Mouse (Mus musculus): Measurements from ENCODE around the gene Slc2a13. TPM values are rescaled to one million over a fixed set of nuclear protein-coding genes. Genes with fewer than 3 reads are reported as not detected.

The Slc2a13 gene
- polyA plus RNA-seq, 1 experiment from 2014 or later, result 2.7 TPM

DNA sequence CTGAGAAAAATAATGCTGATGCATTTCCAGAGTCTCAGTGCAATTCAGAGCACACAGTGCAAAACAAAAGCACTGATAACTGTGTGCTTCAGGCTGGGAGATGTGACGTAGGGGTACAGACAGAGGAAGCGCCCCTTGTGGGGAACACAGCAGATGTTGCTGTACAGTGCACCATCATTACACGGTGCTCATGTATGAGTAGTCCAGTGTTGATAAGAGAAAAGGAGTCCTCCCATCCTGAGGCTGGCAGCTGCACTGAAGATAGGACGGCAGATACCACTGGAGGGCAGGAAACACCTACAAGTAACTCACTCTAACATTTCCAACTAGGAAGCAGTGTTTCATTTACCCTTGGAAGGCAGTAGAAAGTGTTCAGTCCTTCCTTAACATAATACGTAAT, 312.5 kb downstream of the Slc2a13 start:
- H3K27ac ChIP-seq, result no peak overlapping the region
- H3K9me3 ChIP-seq, result no peaks in the 10 kb centered on the region
- no peaks in the 10 kb centered on the region for H3K36me3 ChIP-seq
- H3K9ac ChIP-seq, result no peak overlapping the region
- no peak overlapping the region for H3K4me3 ChIP-seq
- no peak overlapping the region for H3K4me2 ChIP-seq
- no peaks in the 10 kb centered on the region for H3K27me3 ChIP-seq
- no peak for ATAC-seq (ENCODE audit: insufficient number of reproducible peaks, insufficient read depth, low FRiP score, low TSS enrichment, low read depth)
- WGBS, result 75% methylated on average over 5 of the region's 5 CpGs
- H3K4me1 ChIP-seq, result no peaks in the 10 kb centered on the region

GRCm38 (mm10) chr15:91257140-91257539, 315.9 kb downstream of the Slc2a13 start:
- no peak overlapping the region for H3K4me2 ChIP-seq
- WGBS, result 52% methylated on average over 11 of the region's 11 CpGs
- H3K4me3 ChIP-seq, result no peak overlapping the region
- H3K36me3 ChIP-seq, result no peaks in the 10 kb centered on the region
- no peaks in the 10 kb centered on the region for H3K27me3 ChIP-seq
- H3K4me1 ChIP-seq, result no peaks in the 10 kb centered on the region
- no peak overlapping the region for H3K27ac ChIP-seq
- no peaks in the 10 kb centered on the region for H3K9me3 ChIP-seq
- H3K9ac ChIP-seq, result no peak overlapping the region
- no peak for ATAC-seq (ENCODE audit: insufficient number of reproducible peaks, insufficient read depth, low FRiP score, low TSS enrichment, low read depth)

- no peak overlapping the region for H3K27ac ChIP-seq
- 90% methylated on average over 2 of the region's 2 CpGs for WGBS
- H3K4me2 ChIP-seq, result no peak overlapping the region
- H3K9ac ChIP-seq, result no peak overlapping the region
- no peaks in the 10 kb centered on the region for H3K27me3 ChIP-seq
- no peaks in the 10 kb centered on the region for H3K9me3 ChIP-seq
- H3K4me1 ChIP-seq, result no peaks in the 10 kb centered on the region
- H3K4me3 ChIP-seq, result no peak overlapping the region
- H3K36me3 ChIP-seq, result no peaks in the 10 kb centered on the region
- no peak for ATAC-seq (ENCODE audit: insufficient number of reproducible peaks, insufficient read depth, low FRiP score, low TSS enrichment, low read depth)
These were observed 317.8 kb downstream of the Slc2a13 start for GRCm38 (mm10) chr15:91255308-91255707.

- Histone ChIP-seq H3K4me2 (no peak overlapping the region), H3K36me3 (no peaks in the 10 kb centered on the region), H3K27me3 (no peaks in the 10 kb centered on the region), H3K9ac (no peak overlapping the region), H3K27ac (no peak overlapping the region), H3K4me1 (no peaks in the 10 kb centered on the region), H3K9me3 (no peaks in the 10 kb centered on the region), H3K4me3 (no peak overlapping the region)
- no peak for ATAC-seq (ENCODE audit: insufficient number of reproducible peaks, insufficient read depth, low FRiP score, low TSS enrichment, low read depth)
- 45% methylated on average over 8 of the region's 8 CpGs for WGBS
These were observed 320.1 kb downstream of the Slc2a13 start for GRCm38 (mm10) chr15:91252956-91253355.

- Histone ChIP-seq H3K4me3 (no peak overlapping the region), H3K9ac (no peak overlapping the region), H3K4me1 (no peaks in the 10 kb centered on the region), H3K27me3 (no peaks in the 10 kb centered on the region), H3K36me3 (no peaks in the 10 kb centered on the region), H3K9me3 (no peaks in the 10 kb centered on the region), H3K27ac (no peak overlapping the region), H3K4me2 (no peak overlapping the region)
- WGBS, result 82% methylated on average over 9 of the region's 9 CpGs
- no peak for ATAC-seq (ENCODE audit: insufficient number of reproducible peaks, insufficient read depth, low FRiP score, low TSS enrichment, low read depth)
These were observed 321.3 kb downstream of the Slc2a13 start for GRCm38 (mm10) chr15:91251544-91252408.

- no peak overlapping the region for H3K4me2 ChIP-seq
These were observed 322.2 kb downstream of the Slc2a13 start for GRCm38 (mm10) chr15:91250815-91251214.

DNA sequence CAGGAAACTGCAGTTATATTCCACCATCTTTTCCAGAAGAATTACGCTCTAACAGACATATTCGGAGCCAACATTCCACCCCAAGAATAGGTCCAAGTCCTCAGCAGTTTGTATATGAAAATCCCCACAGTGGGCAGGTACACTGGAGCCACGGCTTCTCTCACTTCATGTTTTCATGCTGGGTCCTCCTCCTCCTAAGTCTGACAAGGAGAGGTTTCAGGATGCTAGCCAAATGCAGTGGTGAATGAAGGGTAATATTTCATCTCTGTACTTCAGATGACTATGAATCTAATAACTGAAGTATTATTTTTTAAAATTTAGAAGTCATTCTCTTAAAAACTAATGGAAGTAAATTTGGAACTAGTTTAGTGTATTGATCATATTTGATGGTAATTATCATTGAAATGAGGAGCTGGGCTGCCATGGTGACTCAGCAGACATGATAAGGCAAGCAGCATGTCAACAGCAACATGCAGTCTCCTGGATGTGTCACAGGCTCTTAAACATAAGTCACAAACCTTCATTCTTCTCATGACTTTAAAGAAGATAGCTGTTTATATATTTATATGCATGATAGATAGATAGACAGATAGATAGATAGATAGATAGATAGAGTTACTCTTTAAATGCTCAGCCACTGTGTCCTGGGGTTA, 332.3 kb downstream of the Slc2a13 start:
- H3K27me3 ChIP-seq, result no peaks in the 10 kb centered on the region
- H3K4me1 ChIP-seq, result no peaks in the 10 kb centered on the region
- no peak overlapping the region for H3K4me2 ChIP-seq
- 86% methylated on average over 3 of the region's 3 CpGs for WGBS
- H3K36me3 ChIP-seq, result no peaks in the 10 kb centered on the region
- H3K9ac ChIP-seq, result no peak overlapping the region
- H3K27ac ChIP-seq, result no peak overlapping the region
- no peak for ATAC-seq (ENCODE audit: insufficient number of reproducible peaks, insufficient read depth, low FRiP score, low TSS enrichment, low read depth)
- H3K4me3 ChIP-seq, result no peak overlapping the region
- H3K9me3 ChIP-seq, result no peaks in the 10 kb centered on the region

More at GRCm38 (mm10) chr15:91250815-91251214, 322.2 kb downstream of the Slc2a13 start:
- H3K27ac ChIP-seq, result no peak overlapping the region
- no peak overlapping the region for H3K9ac ChIP-seq
- ATAC-seq (ENCODE audit: insufficient number of reproducible peaks, insufficient read depth, low FRiP score, low TSS enrichment, low read depth), result no peak
- no peaks in the 10 kb centered on the region for H3K9me3 ChIP-seq
- H3K4me1 ChIP-seq, result no peaks in the 10 kb centered on the region
- 86% methylated on average over 6 of the region's 6 CpGs for WGBS
- no peaks in the 10 kb centered on the region for H3K27me3 ChIP-seq
- H3K4me3 ChIP-seq, result no peak overlapping the region
- H3K36me3 ChIP-seq, result no peaks in the 10 kb centered on the region

- H3K4me2 ChIP-seq, result no peak overlapping the region
- no peak overlapping the region for H3K9ac ChIP-seq
- no peaks in the 10 kb centered on the region for H3K27me3 ChIP-seq
- H3K36me3 ChIP-seq, result no peaks in the 10 kb centered on the region
- no peaks in the 10 kb centered on the region for H3K9me3 ChIP-seq
- no peak overlapping the region for H3K4me3 ChIP-seq
- ATAC-seq (ENCODE audit: insufficient number of reproducible peaks, insufficient read depth, low FRiP score, low TSS enrichment, low read depth), result no peak
- H3K4me1 ChIP-seq, result no peaks in the 10 kb centered on the region
- 77% methylated on average over 5 of the region's 5 CpGs for WGBS
- no peak overlapping the region for H3K27ac ChIP-seq
These were observed 335.8 kb downstream of the Slc2a13 start for GRCm38 (mm10) chr15:91237294-91237693.

Other genes with a start within 250 kb of the Slc2a13 start
- gene Lrrk2, start 99.9 kb upstream of the Slc2a13 start, polyA plus RNA-seq (2015; fragmentation: Nextera tagmentation; extraction: Ambion mirVana), result 6.3 and 7.9 TPM in 2 replicates

Data from embryonic facial prominence, embryonic 13.5 days (tissue).